Mouse (Mus musculus) embryonic fibroblast, embryonic 13.5 days (primary cell): ENCODE data around the gene Pyroxd1.

Experiments used
- CTCF ChIP-seq: IDR thresholded peaks from 2 replicates; pipeline ENCODE4 v1.5.1; 2011; ENCODE audit warnings: mild to moderate bottlenecking, control low read depth, low read length, moderate library complexity, borderline replicate concordance; ENCODE audit not compliant: insufficient read depth
- POLR2A ChIP-seq: IDR thresholded peaks from 2 replicates; pipeline ENCODE4 v1.6.1; 2011; ENCODE audit warnings: low read depth, mild to moderate bottlenecking, control low read depth, low read length, moderate library complexity

DNA sequence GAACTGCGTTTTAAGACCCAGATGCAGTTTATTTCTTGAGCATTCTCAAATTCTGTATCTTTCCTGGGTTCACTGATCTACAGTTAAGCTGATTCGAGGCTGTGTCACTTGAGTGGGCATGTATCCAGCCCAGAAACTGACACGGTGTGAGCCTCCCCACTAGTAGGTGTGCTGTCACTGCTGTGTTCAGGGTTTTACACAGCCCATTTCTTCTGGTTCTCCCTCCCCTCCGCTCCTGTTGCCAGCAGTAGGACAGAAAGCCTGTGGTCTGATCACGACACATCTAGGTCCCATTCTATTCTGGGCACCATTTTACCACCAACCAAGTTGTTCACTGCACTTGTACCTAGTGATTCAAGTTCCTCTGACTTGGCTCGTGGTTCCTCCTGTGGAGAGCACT is 50.3 kb downstream of the Pyroxd1 start:
- TF ChIP-seq POLR2A (no peak), CTCF (no peak)
